Mouse (Mus musculus) heart, embryonic 14.5 days (tissue): ENCODE data around the gene Gm28051. TPM values are rescaled to one million over a fixed set of nuclear protein-coding genes. Genes with fewer than 3 reads are reported as not detected.
A peak's percentile ranks its signal among the peaks of the same experiment; 100 is the strongest.

Experiments
- ATAC-seq: fragments of 200-750 bp; cut with Nextera tagmentation; 2 replicates; pipeline ENCODE4 v1.8.0; 2017; ENCODE audit warnings: low read depth, moderate TSS enrichment; ENCODE audit not compliant: insufficient number of reproducible peaks, insufficient read depth, low FRiP score
- H3K27ac ChIP-seq, 2 experiments: fragments of 200-500 bp in 1 of 2; fragments of 300-500 bp in 1 of 2; sonication (generic) in 1 of 2; replicated peaks in 1 of 2; 2 replicates each; pipeline ENCODE4 v1.5.1; 2012 to 2014; ENCODE audit warnings: low read depth in 2 of 2, low read length in 2 of 2, control low read depth in 1 of 2, mild to moderate bottlenecking in 1 of 2, mixed read lengths in 1 of 2; ENCODE audit not compliant: control insufficient read depth in 1 of 2, insufficient read depth in 1 of 2
- H3K27me3 ChIP-seq: fragments of 300-500 bp; sonication (generic); 2 replicates; pipeline ENCODE4 v1.6.1; 2014; ENCODE audit warnings: mild to moderate bottlenecking, low read length, control low read depth; ENCODE audit not compliant: control insufficient read depth, insufficient read depth
- H3K36me3 ChIP-seq: fragments of 300-500 bp; sonication (generic); 2 replicates; pipeline ENCODE4 v1.6.1; 2014; ENCODE audit warnings: mild to moderate bottlenecking, control low read depth, low read length, mixed read lengths; ENCODE audit not compliant: control insufficient read depth, insufficient read depth
- H3K4me1 ChIP-seq, 2 experiments: fragments of 200-500 bp in 1 of 2; fragments of 300-500 bp in 1 of 2; sonication (generic) in 1 of 2; 2 replicates each; pipeline ENCODE4 v1.6.1; 2012 to 2014; ENCODE audit warnings: low read length in 2 of 2, control low read depth in 1 of 2, mixed read lengths in 1 of 2; ENCODE audit not compliant: control insufficient read depth in 2 of 2, insufficient read depth in 2 of 2
- H3K4me2 ChIP-seq: fragments of 300-500 bp; sonication (generic); 2 replicates; pipeline ENCODE4 v1.6.1; 2014; ENCODE audit warnings: mild to moderate bottlenecking, low read length
- H3K4me3 ChIP-seq, 2 experiments: fragments of 200-500 bp in 1 of 2; fragments of 300-500 bp in 1 of 2; sonication (generic) in 1 of 2; 2 replicates each; pipeline ENCODE4 v1.5.1; 2012 to 2014; ENCODE audit warnings: low read length in 2 of 2, mild to moderate bottlenecking in 2 of 2, control low read depth in 1 of 2, low read depth in 1 of 2, moderate library complexity in 1 of 2; ENCODE audit not compliant: control insufficient read depth in 1 of 2, insufficient read depth in 1 of 2
- H3K9ac ChIP-seq: fragments of 300-500 bp; sonication (generic); 2 replicates; pipeline ENCODE4 v1.6.1; 2014; ENCODE audit warnings: mild to moderate bottlenecking, low read length
- H3K9me3 ChIP-seq: fragments of 300-500 bp; sonication (generic); 2 replicates; pipeline ENCODE4 v1.6.1; 2016; ENCODE audit warnings: low read length, control low read depth; ENCODE audit not compliant: control insufficient read depth
- WGBS: fragments of 180-500 bp; shearing (Covaris S2); extraction: QIAGEN DNeasy Blood & Tissue Kit; methylation state at CpG from one replicate; pipeline ENCODE4 v1.1.7; 2014; 5-methylcytosine and 5-hydroxymethylcytosine counted together
- polyA plus RNA-seq: library from polyadenylated mRNA; unstranded; fragments of >200 nt; fragmentation: Nextera tagmentation; extraction: Ambion mirVana; gene quantifications from 2 replicates; pipeline ENCODE4 v1.2.1, GENCODE M21; 2014

The Gm28051 gene
- polyA plus RNA-seq, 1 experiment from 2014 or later, result not detected

DNA sequence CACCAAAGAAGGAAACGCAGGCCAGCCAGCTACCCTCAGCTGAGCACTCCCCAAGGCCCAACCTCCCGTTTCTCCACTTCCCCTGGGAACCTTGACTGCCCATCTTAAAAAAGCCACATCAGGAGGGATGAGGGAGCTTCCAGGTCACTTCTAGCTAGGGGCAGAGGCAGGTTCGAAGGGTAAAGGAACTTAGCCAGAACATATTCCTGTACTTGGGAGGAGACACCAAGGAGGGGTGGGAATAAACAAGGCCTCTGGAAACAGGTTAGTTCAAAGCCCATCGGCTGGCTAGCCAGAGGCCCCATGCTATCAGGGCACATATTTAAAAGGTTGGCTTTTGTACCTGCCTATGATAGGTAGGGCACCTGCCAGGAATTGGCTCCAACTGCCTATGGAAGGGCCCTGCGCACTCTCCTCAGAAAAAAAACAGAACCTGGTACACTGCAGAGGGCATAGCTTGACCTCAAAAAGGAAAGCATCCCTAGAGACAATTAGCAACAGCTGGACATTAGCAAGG is 55.8 kb downstream of the Gm28051 start:
- Histone ChIP-seq H3K36me3 (no peaks in the 10 kb centered on the region), H3K9me3 (no peaks in the 10 kb centered on the region), H3K4me2 (no peak overlapping the region), H3K9ac (no peak overlapping the region), H3K27ac (no peak overlapping the region), H3K4me1 (peaks cover 12 to 36% of the 10 kb centered on the region in 2 experiments; a peak in 3 of 4 replicates), H3K4me3 (no peak overlapping the region), H3K27me3 (peaks cover 2% of the 10 kb centered on the region; the same call in 1 of the 2 replicates)
- no peak for ATAC-seq
- 83% methylated on average over 5 of the region's 5 CpGs for WGBS

DNA sequence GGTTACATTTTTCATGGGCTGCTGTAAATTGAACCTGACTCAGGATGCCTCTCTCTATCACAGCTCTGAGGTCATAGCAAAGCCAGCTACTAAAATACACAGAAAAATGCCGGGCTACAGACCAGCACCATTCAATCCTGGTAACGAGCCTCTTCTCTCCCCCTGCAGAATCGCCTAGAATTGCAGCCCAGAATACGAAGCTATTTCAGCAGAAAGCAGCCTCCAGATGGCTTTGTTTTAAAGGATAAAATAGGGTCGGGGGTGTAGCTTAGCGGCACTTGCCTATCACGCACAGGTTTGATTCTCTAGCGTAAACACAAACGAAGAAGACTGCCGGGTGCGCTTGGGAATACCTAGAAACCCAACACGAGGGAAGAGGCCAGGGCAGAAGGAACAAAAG is 57.1 kb downstream of the Gm28051 start:
- Histone ChIP-seq H3K27me3 (no peaks in the 10 kb centered on the region), H3K4me1 (peaks cover 17 to 33% of the 10 kb centered on the region in 2 experiments), H3K4me3 (no peak overlapping the region), H3K9ac (no peak overlapping the region), H3K36me3 (no peaks in the 10 kb centered on the region), H3K4me2 (no peak overlapping the region), H3K27ac (no peak overlapping the region), H3K9me3 (no peaks in the 10 kb centered on the region)
- ATAC-seq, result no peak
- WGBS, result 73% methylated on average over 12 of the region's 12 CpGs

DNA sequence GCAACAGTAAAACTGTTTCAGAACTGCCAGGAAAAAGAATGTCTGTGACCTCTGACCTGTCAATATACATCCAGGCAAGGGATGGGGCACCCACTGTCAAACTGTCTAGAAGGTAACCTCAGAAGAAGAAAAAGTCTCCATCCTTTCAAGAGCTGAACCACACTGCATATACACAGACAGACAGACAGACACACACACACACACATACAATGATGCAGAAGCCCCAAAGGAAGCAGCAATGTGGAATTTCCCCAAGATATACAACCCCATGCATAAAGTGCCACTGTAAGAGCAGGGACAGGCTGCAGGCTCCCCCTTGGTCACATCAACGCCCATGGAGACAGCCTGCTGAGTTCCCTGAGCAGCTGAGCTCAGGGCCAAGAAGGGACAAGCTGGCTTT is 58.4 kb downstream of the Gm28051 start:
- Histone ChIP-seq H3K4me1 (peaks cover 17 to 31% of the 10 kb centered on the region in 2 experiments), H3K4me3 (no peak overlapping the region), H3K27ac (no peak overlapping the region), H3K9ac (no peak overlapping the region), H3K36me3 (no peaks in the 10 kb centered on the region), H3K9me3 (no peaks in the 10 kb centered on the region), H3K27me3 (no peaks in the 10 kb centered on the region), H3K4me2 (no peak overlapping the region)
- no peak for ATAC-seq
- WGBS, result 48% methylated on average over 1 of the region's 1 CpGs

DNA sequence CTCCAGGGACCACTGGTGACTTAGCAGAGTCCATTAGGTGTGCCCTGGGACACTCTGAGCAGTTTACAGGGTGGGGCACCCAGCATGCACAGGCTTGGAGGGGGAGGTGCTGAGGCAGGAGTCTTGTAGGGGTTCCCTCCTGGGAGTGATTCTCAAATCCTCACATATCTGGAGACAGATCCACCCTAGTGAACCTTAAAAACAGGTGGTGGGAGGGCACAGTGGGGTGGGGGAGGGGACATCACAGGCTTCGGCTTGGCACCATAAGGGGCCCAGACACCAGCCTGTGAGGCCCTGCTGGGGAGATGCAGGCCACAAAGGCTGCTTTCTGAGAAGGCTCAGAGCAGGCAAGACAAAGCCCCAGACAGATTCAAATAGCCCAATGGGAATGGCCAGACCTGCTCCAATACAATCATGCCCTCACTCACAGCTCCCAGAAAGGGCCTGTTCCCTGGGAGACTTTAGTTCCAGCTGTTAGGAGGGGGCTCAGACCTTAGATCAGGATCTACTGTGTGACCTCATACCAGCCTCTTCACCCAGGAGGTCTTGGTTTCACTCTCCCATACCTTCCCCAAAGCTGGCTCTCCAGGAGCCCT is 59.4 kb downstream of the Gm28051 start:
- Histone ChIP-seq H3K9me3 (no peaks in the 10 kb centered on the region), H3K9ac (peak overlapping the region; percentile 38; the same call in 1 of the 2 replicates), H3K27ac (no peak overlapping the region), H3K27me3 (no peaks in the 10 kb centered on the region), H3K36me3 (no peaks in the 10 kb centered on the region), H3K4me1 (peaks cover 11 to 21% of the 10 kb centered on the region in 2 experiments), H3K4me2 (no peak overlapping the region), H3K4me3 (no peak overlapping the region)
- no peak for ATAC-seq
- whole genome bisulfite sequencing, result 60% methylated on average over 1 of the region's 1 CpGs

DNA sequence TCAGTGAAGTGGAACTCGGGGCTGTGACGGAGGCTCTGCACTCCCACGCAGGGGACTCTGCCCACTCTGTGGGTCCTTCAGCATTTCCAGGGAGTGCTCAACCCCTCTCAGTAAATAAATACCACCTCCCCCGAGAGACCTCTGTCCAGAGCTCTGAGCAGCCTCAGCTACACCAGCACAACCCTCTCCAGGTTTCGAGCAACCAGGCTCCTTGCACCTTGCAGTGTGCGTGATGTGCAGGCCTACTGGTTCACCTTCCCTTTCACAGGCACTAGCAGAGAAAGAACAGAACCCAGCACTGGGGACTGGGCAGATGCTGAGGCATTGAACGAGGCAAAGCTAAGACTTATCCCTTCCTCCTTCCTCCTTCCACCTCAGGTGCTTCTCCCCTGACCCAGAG is 60.2 kb downstream of the Gm28051 start:
- H3K27me3 ChIP-seq, result no peaks in the 10 kb centered on the region
- WGBS, result 79% methylated on average over 7 of the region's 7 CpGs
- no peak for ATAC-seq
- no peak overlapping the region for H3K27ac ChIP-seq
- H3K4me1 ChIP-seq, result peaks cover 8 to 16% of the 10 kb centered on the region in 2 experiments
- no peaks in the 10 kb centered on the region for H3K36me3 ChIP-seq
- no peak overlapping the region for H3K9ac ChIP-seq
- no peak overlapping the region for H3K4me2 ChIP-seq
- H3K4me3 ChIP-seq, result no peak overlapping the region
- H3K9me3 ChIP-seq, result no peaks in the 10 kb centered on the region

DNA sequence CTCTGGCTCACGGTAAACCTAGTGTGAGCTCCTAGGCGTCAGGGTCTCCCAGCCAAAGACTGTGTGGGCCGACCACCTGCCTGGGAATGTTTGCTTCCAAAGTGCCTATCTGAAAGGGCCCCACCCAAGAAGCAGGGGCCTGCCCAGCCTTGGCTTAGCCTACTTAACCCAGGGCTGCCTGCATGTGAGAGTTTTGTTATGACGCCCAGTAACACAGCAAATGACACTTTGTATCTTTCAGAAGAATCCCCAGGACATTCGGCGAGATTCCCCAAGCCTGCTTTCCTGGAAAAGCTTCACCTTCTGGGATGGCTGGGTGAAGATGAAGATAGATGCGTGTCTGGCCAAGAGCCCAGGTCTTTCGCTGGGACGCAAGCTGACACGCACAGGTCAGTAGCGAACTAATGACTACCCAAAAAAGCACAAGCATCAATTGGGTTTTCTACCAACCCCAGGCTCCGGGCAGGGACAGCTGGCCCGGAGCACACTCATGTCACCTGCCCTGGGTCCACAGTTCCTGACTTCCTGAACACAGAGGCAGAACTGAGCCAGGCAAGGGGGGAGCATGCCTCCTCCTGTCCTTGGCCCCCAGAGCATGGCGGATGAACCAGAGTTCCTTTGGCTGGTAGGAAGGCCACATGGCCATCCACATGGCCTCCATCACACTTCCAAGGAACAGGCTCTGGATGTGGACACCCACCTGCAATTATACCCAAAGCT is 60.8 kb downstream of the Gm28051 start:
- no peak overlapping the region for H3K9ac ChIP-seq
- H3K27ac ChIP-seq, result no peak overlapping the region
- no peaks in the 10 kb centered on the region for H3K9me3 ChIP-seq
- no peaks in the 10 kb centered on the region for H3K36me3 ChIP-seq
- peaks cover 8 to 14% of the 10 kb centered on the region in 2 experiments for H3K4me1 ChIP-seq
- no peak overlapping the region for H3K4me2 ChIP-seq
- H3K27me3 ChIP-seq, result no peaks in the 10 kb centered on the region
- no peak for ATAC-seq
- 87% methylated on average over 14 of the region's 14 CpGs for WGBS
- H3K4me3 ChIP-seq, result no peak overlapping the region

DNA sequence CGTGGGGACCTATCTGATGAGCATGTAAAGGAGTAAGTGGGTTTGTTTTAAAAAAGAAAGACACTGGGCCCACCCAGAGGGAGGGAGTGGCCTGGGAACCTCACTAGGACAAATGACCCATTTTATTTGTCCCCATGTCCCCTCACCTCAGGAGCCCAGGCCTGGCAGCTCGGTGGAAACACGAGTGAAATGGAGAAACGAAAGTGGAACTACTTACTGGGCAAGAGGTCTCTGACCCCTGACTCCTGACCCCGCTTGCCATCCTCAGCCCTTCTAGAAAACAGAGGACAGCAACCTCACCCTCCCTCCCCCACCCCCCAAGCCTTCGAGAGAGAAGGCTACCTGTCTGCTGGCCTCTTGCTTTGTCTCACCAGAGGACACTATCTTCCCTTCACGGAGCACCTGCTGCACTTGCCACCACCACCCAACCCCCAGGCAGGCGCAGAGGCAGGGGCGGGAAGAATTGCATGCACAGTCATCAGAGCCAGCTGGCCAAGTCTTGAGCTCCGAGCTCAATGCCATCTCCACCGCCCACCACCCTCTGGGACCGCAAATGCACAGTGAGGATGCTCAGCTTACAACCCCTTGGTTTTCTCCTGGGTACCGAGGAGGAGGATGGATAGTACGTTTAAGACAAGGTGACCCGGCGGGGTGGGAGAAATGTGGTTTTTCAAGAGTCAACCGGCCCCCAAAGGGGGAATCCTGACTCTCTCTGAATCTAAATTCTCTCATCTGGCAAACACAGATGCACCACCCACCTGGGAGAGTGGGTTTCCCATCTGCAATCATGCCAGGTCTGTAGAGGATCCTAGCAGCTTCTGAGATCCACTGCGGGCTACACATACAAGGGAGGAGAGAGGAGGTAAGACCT is 62.0 kb downstream of the Gm28051 start:
- Histone ChIP-seq H3K9me3 (no peaks in the 10 kb centered on the region), H3K9ac (no peak overlapping the region), H3K27me3 (no peaks in the 10 kb centered on the region), H3K4me1 (peaks cover 8 to 14% of the 10 kb centered on the region in 2 experiments), H3K36me3 (no peaks in the 10 kb centered on the region), H3K4me3 (no peak overlapping the region), H3K4me2 (no peak overlapping the region), H3K27ac (no peak overlapping the region)
- no peak for ATAC-seq
- 68% methylated on average over 18 of the region's 18 CpGs for WGBS
